Mouse (Mus musculus) kidney, adult 8-10 months (tissue): Measurements from ENCODE around the gene Mnat1.

Experiments
- DNase-seq, 2 experiments: peaks; one replicate each; pipeline ENCODE4 v3.0.0; 2022

Mnat1 gene

DNA sequence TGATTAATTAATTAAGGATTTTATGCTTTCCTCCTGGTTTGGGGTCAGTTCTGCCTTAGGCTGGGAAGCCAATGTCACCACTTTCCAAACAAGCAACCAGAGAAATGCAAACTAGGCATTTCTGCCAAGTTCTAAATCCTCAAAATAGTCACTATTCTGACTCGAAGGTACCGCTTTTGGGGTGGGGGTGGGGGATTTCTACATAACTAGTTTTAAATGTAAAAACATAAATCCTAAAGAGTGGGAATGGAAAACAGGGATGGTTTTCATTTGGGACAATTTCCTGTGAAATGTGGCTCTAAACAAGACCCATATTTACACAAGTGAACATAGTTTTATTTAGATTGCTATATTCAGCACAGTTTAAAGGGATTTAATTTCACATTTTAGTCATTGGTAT lies 109.1 kb downstream of the Mnat1 start:
- DNase-seq, result no peak

DNA sequence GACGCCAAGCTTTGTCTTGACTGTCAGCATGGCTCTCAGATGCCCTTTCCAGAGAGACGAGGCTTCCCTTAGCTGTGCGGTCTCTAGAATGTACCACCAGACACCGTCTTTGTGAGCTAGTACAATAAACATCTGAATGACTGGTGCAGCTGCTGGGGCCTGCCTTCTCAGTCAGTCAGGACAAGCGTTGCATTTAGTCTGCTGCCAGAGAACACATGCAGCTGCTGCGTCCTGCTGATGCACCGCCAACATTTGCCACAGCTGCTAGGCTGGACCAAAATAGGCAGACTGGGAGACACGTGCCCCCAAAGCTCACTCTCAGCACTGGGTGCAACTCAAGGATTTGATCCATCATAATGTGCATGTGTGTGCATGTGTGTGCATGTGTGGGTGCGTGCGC lies 118.4 kb downstream of the Mnat1 start:
- DNase-seq, result no peak

DNA sequence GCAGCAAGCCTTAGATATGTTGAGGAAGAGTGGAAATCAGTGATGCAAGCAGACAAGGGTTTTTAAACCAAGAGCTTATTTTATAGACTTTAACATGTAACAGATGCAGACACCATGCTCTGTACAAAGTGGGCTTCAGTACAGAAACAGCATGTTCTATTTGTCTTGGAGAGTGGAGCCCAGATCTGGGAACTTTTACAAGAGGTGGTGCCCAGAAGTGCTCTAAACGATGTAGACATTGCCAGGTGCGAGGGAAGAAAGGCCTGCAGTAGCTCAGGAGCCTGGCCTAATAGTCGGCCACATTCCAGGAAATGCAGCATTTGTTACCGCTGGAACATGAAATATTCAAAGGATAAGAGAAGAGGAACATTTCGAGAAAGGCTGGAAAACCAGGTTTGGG lies 122.2 kb downstream of the Mnat1 start:
- no peak for DNase-seq

DNA sequence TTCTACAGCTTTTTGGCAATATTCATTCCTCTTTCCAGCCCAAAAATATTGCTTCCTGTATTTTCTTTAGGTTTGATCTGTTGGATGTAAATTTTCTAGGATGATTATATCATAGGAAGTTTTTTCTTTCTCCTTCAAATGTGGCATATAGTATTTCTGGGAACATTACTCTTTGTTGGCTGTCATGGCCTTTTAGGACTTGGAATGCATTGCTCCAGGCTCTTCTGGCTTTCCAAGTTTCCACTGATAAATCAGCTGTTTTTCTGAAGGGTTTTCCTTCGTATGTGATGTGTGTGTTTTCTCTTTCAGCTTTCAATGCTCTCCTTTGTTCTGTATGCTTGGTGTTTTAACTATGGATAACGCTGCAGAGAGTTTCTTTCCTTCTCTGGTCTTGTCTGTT lies 131.5 kb downstream of the Mnat1 start:
- DNase-seq, result no peak

DNA sequence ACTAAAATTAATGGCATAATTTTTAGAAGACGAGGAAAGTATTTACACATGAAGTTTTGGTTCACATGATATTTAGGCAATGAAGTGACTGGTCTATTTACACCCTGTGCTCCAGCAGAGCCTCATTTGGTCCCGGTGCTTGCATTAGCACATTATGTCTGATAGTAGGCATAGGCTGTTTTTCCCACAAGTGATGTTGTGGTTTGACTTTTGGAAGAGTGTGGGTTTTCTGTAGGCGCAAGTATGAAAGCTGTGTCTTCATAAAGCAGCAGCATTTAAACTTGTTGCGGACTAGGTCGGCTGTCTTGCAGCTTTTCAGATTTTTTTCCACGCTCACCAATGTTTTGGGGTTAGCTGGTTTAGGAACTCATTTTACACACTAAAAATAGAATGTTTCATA lies 135.8 kb downstream of the Mnat1 start:
- DNase-seq, result no peak

DNA sequence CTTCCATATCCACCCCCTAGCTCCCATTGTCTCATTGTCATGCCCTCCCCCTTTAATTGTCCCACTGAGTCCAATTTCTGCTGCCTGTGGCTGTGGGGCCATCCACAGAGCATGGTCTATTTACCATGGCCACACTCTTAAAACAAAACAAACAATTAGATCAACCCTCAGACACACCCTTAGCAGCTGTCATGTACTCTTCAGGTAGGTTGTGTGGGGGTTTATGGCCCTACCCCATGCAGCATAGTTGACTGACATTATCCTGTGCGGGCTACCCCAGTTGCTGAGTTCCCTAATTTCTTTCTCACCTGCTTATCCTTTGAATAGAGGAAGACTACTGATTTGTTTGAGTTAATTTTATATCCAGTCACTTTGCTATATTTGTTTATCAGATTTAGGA lies 136.8 kb downstream of the Mnat1 start:
- DNase-seq, result no peak

DNA sequence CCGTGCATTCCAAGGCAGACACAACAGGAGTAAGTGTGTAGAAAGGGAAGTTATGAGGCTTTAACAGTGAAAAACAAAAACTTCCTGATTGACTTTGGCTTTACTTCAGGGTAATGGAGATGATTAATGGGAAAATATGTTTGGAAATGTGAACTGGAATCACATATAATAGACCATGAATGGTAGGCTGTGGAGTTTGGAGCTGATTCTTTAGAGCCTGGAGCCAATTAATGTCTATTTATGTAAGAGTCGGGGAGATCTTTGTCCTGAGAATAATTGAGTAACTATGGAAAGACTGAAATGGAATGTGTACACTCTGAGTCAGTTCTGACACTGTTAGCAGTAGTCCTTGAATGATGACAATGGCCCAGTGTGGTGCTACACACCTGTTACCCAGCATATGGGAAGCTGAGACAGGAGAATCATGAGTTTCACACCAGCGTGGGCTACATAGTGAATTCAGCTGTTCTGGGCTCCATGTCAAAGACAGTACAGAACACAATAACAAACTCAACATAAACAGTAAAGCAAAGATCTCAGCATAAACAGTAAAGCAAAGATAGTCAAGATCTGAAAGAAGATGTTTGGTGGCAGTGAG lies 142.0 kb downstream of the Mnat1 start:
- no peak for DNase-seq

DNA sequence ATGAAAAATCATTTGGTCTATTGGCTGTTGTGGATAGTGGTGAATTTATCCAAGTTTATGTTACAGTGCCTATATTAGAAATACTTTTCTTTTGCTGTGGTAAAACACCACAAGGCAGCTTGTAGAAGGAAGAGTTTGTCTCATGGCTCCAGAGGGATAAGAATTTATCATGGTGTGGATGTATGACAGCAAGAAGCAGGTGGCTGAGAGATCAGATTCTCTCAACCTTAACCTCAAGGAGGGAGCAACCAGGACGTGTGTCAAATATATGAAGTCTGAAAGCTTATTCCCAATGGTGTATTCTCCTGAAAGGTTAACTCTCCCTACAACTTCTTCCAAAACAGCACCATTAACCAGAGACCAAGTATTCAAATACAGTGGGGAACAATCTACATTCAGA lies 143.1 kb downstream of the Mnat1 start:
- no peak for DNase-seq

DNA sequence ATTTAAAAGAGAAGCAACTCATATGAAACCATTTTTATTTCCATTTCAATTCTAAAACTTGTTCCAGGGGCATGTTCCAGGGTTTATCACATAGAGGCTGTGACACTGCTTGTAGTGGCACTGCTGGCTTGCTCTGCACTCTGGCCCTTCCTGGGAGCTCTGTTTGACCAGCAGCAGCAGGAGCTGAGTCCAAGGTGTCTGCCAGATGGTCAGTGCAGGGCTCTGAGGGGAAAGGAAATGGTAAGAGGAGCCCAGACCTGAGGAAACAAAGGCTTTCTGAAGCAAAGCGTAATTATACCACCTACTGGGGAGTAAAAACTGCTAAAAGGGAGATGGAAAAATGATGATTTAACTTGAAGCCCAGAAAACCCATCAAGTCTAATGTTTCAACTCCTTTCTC lies 145.0 kb downstream of the Mnat1 start:
- DNase-seq, result no peak

DNA sequence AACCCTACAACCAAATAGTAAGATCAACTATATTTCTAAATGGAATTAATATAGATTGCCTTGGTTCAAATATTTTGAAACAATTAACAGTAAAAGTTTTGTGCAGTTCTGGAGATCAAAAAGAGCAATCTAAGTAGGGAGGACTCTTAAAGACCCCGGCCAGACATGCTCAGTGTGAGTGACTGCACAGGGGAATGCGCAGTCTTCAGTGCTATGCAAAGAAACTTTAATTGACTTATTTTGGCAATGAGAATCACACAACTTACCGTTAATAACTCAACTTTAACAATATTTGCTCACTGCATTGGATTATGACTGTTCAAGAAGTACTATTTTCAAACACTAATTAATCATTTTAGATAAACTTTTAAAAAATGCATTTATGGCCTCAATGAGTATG lies 146.0 kb downstream of the Mnat1 start:
- no peak for DNase-seq

DNA sequence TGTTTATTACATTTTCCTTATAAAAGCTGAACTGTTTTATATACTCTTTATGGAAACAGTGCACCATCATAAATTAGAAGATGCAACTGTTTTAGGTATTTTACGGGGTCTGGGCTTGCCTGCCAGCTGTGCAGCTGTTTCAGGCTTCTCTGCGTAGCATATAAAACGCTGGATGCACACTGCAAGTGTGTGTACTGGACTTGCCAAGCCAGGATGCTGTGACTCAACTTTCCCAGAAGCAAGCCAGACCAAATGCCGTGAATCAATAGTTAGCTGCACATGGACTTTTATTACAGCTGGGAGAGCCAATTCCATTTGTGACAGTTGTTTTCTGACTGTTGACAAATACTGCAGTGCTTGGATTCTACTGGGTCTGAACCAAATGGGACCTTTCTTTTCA lies 146.4 kb downstream of the Mnat1 start:
- no peak for DNase-seq

DNA sequence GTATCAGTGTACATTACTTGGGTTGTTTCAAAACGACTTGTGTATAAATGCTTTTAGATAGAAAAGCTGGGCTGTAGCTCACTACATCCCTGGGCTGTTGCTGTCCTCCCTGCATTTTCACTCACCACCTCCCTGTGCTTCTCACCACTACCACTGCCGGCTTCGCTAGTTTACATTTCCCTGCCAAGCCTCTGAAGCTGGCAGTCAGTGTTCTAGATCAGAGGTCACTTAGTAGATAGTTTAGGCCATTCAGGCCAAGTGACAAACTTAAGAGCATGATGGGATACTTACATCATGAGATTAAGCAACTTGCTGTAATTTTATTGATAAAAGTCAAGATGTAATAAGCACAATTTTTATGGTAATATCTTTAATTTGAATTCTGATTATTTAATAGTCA lies 151.4 kb downstream of the Mnat1 start:
- no peak for DNase-seq

DNA sequence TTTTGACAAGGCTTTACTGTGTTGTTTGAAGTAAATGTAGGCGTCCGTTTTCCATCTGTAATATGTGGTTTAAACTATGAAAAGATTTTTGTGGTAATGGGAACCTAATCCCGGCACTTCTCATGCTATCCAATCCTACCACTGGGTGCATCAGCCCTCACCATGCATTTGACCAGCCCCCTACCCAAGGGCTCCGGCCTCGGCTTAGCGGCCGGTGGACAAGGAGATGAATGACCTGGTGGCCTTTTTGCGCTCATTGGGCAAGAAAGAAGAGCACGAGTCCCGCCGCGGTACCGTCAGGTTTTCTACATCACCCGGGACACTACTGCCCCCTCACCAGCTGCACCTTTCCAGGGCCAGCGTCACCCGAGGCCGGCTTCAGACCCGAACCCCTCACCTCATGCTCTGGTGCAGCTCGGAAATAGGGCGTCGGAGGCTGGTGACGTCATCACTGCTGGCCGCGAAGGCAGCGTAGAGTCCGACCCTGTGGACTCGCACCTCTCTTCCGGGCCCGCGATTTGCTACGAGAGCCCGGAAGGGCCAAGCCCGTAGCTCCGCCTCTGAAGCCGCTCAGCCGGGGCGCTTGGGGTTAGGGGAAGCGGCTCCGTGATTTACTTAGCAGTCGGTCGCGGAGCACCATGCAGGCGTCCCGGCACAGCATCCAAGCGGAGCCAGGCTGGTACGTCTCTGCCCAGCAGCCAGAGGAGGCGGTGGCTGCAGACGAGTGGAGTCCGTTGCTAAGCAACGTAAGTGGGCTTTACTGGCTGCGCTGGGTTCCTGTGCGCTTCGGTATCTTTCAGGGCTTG lies 163.0 kb downstream of the Mnat1 start, which contains the start of the genes Trmt5 and Slc38a6:
Gene Trmt5, minus strand, starts transcription at position 424 of the 806 bp plus-strand sequence.
Gene Slc38a6, plus strand, starts transcription at position 493 of the 806 bp plus-strand sequence.
- DNase-seq, result peak; percentile 93

DNA sequence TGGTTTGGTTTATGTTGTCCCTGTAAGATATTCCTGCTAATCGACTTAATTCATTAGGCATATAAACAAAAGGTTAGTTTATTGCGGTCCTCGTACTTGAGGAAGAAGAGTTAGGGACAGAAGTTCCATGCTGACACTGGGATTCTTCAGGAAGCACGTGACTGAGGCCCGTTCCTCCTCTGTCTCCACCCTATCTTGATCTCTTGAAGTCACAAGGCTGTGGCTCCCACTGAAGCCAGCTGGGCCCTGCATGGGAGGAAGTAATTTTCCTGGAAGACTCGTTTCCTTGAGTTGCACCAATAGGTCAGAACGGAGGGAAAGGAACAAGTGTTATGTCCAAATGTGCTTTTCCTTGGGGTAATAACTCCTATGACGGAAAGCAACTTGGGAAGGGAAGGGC lies 164.1 kb downstream of the Mnat1 start:
- DNase-seq, result peak; percentile 48 to 53

DNA sequence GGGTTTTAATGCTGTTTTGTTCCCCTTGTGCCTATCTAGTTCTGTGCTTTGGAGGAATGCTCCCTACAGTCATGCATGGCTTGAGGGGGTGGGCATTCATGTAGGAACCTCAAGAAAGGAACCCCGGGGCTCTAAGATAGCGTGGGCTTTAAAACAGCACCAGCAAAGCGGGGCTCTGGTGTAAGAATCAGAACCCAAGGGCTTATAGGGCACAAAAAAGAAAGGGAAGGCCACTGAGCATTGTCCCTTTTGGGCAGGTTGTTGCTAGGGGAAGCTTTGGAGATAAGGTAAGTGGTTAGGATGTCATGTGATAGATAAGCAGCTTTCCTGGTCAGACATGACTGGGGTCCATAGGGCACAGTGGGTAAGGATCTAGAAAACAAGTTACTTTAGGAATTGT lies 165.1 kb downstream of the Mnat1 start:
- DNase-seq, result no peak

DNA sequence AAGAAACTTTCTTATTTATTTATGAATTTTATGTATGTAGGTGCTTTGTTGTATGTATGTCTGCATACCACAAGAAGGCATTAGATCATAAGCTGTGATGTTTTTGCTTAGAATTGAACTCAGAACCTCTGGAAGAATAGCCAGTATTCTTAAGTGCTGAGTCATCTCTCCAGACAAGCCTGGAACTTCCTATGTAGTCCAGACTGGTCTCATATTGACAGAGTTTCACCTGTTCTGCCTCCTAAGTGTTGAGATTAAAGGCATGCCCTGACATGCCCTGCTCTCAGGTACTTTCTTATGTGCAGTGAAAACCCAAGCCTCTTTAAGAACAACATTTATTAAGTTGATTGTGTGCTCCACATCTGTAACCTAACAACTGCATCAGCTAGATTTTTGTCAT lies 171.4 kb downstream of the Mnat1 start:
- no peak for DNase-seq

DNA sequence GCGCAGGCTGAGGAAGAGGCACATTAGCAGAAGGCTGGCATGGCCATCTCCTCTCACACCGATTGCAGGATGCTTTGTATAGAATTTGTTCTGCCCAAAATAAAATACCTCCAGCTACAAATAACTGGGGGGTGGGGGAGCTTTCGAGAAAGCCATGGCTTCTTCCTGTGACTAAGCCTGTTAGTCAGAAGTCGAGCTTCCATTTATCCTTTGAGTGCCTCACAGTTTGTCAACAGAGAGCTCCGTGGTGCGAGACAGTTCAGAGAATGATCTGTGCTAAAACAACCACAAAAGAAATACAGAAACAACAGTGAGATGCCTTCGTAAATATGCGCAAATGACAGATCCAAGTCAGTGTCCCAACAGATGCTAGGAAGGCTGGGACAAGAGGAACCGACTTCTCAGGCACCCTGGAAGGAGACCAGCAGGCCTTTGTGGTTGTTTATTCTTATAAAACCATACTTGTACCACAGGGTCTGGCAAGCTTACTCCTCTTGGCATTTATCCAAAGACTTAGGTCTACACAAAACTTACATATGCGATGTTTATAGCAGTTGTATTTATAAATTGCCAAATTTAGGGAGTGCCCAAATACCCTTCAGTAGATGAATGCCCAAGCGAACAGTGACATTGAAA lies 172.1 kb downstream of the Mnat1 start:
- DNase-seq, result no peak

DNA sequence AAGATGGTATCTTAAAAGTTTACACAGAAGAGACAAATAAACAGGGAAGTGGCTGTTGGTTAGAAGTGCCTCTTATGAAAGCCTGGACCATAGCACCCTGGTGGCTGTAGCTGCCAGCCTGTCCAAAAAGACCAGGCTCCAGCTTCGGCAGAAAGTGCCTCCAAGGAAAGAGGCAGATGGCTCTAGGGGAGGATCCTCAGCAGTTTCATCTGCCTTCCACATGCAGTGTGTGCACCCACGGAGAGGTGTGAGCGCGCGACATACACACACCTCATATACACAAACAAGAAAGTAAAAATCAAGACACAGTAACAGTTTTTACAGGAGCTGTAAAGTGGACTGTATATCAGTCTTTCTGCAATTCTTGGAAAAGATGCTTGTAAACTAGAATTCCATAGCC lies 175.1 kb downstream of the Mnat1 start:
- DNase-seq, result no peak

DNA sequence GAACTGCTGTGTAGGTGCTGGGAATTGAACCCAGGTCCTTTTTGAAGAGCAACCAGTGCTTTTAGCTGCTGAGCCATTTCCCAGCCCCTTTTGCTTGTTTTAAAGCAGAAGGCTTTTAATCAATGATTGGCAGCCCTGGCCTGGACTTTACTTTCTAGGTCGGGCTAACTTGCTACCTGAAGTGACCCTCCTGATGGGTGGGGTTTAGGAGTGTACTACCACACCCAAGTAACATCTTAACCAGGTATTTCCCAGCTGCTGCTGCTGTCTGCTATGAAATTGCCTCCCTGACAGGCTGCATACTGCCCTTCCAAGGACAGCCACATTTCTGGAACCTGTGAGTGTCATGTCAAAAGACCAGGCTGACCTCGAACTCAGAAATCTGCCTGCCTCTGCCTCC lies 177.0 kb downstream of the Mnat1 start:
- DNase-seq, result peak; percentile 67 to 72

DNA sequence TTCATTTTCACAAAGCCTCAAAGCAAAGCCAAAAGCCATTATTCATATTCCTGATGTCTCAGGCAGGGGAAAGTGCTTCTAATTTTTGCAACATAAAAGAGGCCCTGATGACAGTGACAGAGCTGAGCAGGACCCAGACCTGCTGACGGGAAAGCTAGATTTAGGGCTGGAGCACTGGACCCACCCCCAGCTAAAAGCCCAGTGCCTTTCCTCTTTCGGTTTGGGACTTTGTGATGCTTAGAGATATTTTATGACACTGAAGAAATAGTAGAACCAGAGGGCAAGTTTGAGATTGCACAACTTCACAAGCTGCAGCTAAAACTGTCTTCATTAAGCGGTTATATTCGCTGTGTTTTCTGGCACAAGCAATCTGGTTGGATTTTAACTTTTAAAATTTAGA lies 181.1 kb downstream of the Mnat1 start:
- DNase-seq, result peak; percentile 29 to 56

DNA sequence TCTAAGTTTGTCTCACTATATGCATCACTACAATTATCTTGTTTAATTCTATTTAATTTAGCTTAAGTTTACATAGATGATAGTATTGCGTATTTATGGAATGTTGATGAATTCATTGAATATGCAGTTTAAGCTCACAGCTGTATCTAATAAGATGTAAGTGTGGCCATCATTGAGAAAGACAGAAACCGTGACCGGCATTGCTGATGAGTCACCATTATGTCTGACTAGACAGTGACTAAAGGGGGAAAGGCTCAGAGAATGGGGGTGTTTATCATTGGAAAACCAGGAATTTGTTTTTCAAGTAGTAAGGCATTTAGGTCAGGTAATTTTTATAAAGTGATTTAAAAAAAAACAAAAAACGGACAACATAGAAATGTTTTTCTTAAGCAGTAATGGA lies 184.2 kb downstream of the Mnat1 start:
- DNase-seq, result no peak

DNA sequence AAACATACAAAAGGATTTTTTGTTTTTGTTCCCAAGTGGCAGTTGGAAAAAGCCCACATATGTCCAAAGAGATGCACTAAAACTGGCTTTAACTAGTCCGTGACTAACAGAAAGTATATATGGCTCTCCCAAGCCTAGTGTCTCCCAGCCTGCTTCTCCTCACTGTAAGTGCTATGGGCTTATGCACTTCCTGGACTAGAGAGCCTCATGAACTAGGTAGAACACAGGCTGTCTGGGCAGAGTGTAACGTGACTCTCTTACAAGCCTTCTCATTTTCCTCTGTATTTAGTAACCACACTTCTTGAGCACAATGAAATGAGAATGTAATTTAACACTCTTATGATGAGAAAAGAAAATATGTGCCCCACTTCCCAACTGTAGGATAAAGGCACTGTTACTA lies 185.2 kb downstream of the Mnat1 start:
- DNase-seq, result no peak

DNA sequence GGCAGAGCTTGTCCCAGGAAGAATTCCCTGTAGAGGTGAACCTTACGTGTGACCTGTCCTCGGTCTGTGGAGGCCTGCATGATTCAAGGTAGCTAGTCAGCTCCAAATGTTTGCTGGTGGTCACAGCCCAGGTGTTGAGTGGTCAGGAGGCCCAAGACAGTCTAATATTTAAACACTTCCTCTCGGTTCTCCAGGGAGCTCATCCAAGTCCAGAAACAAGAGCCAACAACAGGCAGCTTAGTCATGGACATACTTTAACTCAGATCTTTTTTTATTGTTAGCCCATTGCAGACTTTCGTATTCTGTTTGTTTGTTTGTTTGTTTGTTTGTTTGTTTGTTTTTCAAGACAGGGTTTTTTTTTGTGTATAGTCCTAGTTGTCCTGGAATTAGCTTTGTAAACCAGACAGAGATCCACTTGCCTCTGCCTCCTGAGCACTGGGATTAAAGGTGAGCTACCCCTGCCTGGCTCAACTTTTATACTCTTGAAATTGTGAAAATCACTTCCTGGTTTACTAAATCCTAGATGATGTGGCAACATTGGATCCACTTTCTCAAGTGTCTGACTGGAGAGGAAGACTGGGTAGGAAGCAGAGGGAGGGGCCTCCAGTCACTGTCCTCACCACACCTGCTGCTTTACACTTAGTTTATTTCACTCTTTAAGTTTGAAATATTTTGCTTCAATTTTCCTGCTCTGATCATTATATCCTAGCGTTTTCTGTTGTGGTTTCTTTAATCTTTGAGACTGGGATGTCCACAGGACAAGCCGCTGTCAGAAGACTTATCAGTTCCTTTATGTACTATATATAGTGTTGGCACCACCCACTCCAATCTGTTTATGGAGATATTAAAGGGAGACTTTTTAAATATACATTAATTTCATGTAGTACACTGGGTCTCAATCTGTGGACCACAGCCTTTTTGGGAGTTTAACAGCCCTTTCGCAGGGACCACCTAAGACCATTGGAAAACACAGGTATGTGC lies 194.5 kb downstream of the Mnat1 start:
- DNase-seq, result no peak
